Comparison of ENCODE assay signal across 14 mouse cellular contexts in the genomic region with DNA sequence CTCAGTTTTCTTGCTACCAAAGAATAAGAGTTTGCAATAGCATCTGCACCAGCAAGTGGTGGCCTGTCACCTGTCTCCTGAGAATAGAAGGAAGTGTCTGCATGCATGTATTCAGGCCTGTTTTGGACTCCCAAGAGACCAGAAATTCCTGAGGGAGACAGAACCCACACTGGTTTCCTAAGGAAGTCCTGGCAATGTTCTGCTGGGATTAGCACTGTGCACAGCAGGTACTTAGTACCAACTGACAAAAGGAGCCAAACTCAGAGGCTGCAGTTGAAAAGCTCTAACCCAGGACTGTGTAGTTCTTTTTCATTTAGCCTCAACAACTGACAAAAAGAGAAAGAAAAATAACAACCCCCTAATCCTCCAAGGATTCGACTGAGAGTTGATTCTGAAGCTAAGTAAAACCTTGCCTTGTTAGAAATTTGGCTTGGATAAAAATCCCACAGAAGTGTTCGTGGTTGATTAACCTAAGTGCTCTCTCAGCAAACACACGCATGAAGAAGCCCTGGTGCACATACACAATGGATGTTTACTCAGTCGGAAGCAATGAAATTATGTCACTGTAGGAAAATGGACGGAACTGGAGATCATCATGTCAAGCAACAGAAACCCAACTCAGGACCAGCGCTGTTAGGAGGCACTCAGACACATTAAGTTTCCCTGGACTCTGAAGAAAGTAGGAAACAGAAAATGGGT.
DNase-seq lines count a peak whose midpoint lies in the region; ATAC-seq and TF ChIP-seq lines count a peak whose summit lies in the region.
"Had no signal": no experiment of that assay in that cellular context is flagged by ENCODE, and none has a peak within 500 bp of the region (broad histone marks: within the 10 kb centered on the region; RNA-seq: fewer than 3 reads in every experiment).

No protein-coding gene starts in this region.

- H3K4me1 ChIP-seq in embryonic facial prominence, embryonic 14.5 days (ENCODE audit: control insufficient read depth, insufficient read depth, low read length): peaks cover 23% of the 10 kb centered on the region
- peaks cover 33% of the 10 kb centered on the region for H3K4me1 ChIP-seq in embryonic facial prominence, embryonic 10.5 days
- H3K4me1 ChIP-seq in liver, embryonic 12.5 days: peaks cover 82% of the 10 kb centered on the region
- H3K4me1 ChIP-seq in liver, postnatal 0 days (ENCODE audit: insufficient read depth): peaks cover 25% of the 10 kb centered on the region
- H3K4me1 ChIP-seq in hindbrain, embryonic 16.5 days (ENCODE audit: control insufficient read depth, insufficient read depth, low read depth, low read length): peaks cover 9% of the 10 kb centered on the region

- 54% methylated on average over 6 of the region's 6 CpGs for WGBS in embryonic facial prominence, embryonic 14.5 days
- 55% methylated on average over 6 of the region's 6 CpGs for WGBS in embryonic facial prominence, embryonic 10.5 days
- WGBS in liver, embryonic 12.5 days (ENCODE audit: insufficient replicate concordance): 81% methylated on average over 6 of the region's 6 CpGs
- 80% methylated on average over 6 of the region's 6 CpGs for WGBS in liver, postnatal 0 days (ENCODE audit: insufficient replicate concordance)
- WGBS in hindbrain, embryonic 16.5 days: 23% methylated on average over 6 of the region's 6 CpGs

- no peaks in the 10 kb centered on the region for H3K27me3 ChIP-seq in embryonic facial prominence, embryonic 14.5 days (replicated peaks; ENCODE audit: control insufficient read depth, insufficient read depth, low read length)
- no peaks in the 10 kb centered on the region for H3K27me3 ChIP-seq in embryonic facial prominence, embryonic 10.5 days (replicated peaks; ENCODE audit: low read depth, poor library complexity, severe bottlenecking)
- no peaks in the 10 kb centered on the region for H3K27me3 ChIP-seq in liver, embryonic 12.5 days (replicated peaks)
- H3K27me3 ChIP-seq in liver, postnatal 0 days (ENCODE audit: insufficient read depth, low read length): no peaks in the 10 kb centered on the region
- no peaks in the 10 kb centered on the region for H3K27me3 ChIP-seq in hindbrain, embryonic 16.5 days (replicated peaks; ENCODE audit: control insufficient read depth, insufficient read depth, low read length)
- H3K27me3 ChIP-seq: liver, embryonic 13.5 days had no signal

- H3K4me2 ChIP-seq in embryonic facial prominence, embryonic 14.5 days (ENCODE audit: low read depth, low read length): no peak overlapping the region
- no peak overlapping the region for H3K4me2 ChIP-seq in liver, embryonic 12.5 days
- H3K4me2 ChIP-seq in liver, postnatal 0 days (ENCODE audit: low read depth, low read length): no peak overlapping the region
- H3K4me2 ChIP-seq in hindbrain, embryonic 16.5 days (ENCODE audit: low read length): no peak overlapping the region
- H3K4me2 ChIP-seq: liver, embryonic 13.5 days had no signal

- no peaks in the 10 kb centered on the region for H3K36me3 ChIP-seq in embryonic facial prominence, embryonic 14.5 days (ENCODE audit: control insufficient read depth, insufficient read depth, low read length)
- H3K36me3 ChIP-seq in embryonic facial prominence, embryonic 10.5 days (replicated peaks): peaks cover 16% of the 10 kb centered on the region
- peaks cover 57% of the 10 kb centered on the region for H3K36me3 ChIP-seq in liver, embryonic 12.5 days
- H3K36me3 ChIP-seq in liver, postnatal 0 days (replicated peaks; ENCODE audit: insufficient read depth, low read length): peaks cover 10% of the 10 kb centered on the region; the same call in 1 of the 2 replicates
- H3K36me3 ChIP-seq in hindbrain, embryonic 16.5 days (ENCODE audit: control insufficient read depth, insufficient read depth, low read length): no peaks in the 10 kb centered on the region

- peak; percentile 85 for ATAC-seq in embryonic facial prominence, embryonic 14.5 days (ENCODE audit: low read depth)
- ATAC-seq in liver, embryonic 12.5 days: no peak
- ATAC-seq in liver, postnatal 0 days: no peak
- ATAC-seq in hindbrain, embryonic 16.5 days: peak; percentile 57; the same call in 1 of the 2 replicates
- ATAC-seq: intestine, embryonic 16.5 days had no signal

- TF ChIP-seq CTCF in liver, postnatal 0 days (IDR thresholded peaks at IDR 0.05; ENCODE audit: low read depth): no peak

- TF ChIP-seq EP300 in liver, postnatal 0 days (IDR thresholded peaks at IDR 0.05; ENCODE audit: low read depth): no peak

- peak; percentile 69 for DNase-seq in embryonic facial prominence, embryonic 14.5 days (ENCODE audit: low spot score)
- no peak for DNase-seq in embryonic facial prominence, embryonic 10.5 days (ENCODE audit: low spot score)
- no peak for DNase-seq in liver, postnatal 0 days
- DNase-seq in embryo, embryonic 10.5 days (ENCODE audit: low spot score): peak; percentile 48
- no peak for DNase-seq in frontal cortex, adult 2 months (ENCODE audit: extremely low spot score in 1 of 2, low spot score in 1 of 2)
- no peak for DNase-seq in thymus, adult 18-20 months
- DNase-seq: adrenal gland, adult 2 months; cerebellum, adult 11-12 months; gastrocnemius, postnatal 25 days; liver, embryonic 13.5 days had no signal

- H3K9me3 ChIP-seq in embryonic facial prominence, embryonic 14.5 days (ENCODE audit: control insufficient read depth, low read length): no peaks in the 10 kb centered on the region
- H3K9me3 ChIP-seq in embryonic facial prominence, embryonic 10.5 days: no peaks in the 10 kb centered on the region
- H3K9me3 ChIP-seq in liver, embryonic 12.5 days (replicated peaks): no peaks in the 10 kb centered on the region
- H3K9me3 ChIP-seq in liver, postnatal 0 days (ENCODE audit: low read length): no peaks in the 10 kb centered on the region
- no peaks in the 10 kb centered on the region for H3K9me3 ChIP-seq in hindbrain, embryonic 16.5 days (ENCODE audit: control insufficient read depth, low read length)
- H3K9me3 ChIP-seq: G1E; liver, embryonic 13.5 days had no signal

- no peak overlapping the region for H3K4me3 ChIP-seq in embryonic facial prominence, embryonic 14.5 days (ENCODE audit: low read depth, low read length)
- H3K4me3 ChIP-seq in embryonic facial prominence, embryonic 10.5 days: no peak overlapping the region
- H3K4me3 ChIP-seq in liver, embryonic 12.5 days: no peak overlapping the region
- no peak overlapping the region for H3K4me3 ChIP-seq in liver, postnatal 0 days (ENCODE audit: low read depth, low read length)
- no peak overlapping the region for H3K4me3 ChIP-seq in hindbrain, embryonic 16.5 days (ENCODE audit: low read length)
- H3K4me3 ChIP-seq: liver, embryonic 13.5 days had no signal

- H3K9ac ChIP-seq in embryonic facial prominence, embryonic 14.5 days (ENCODE audit: low read depth, low read length): no peak overlapping the region
- H3K9ac ChIP-seq in liver, embryonic 12.5 days: no peak overlapping the region
- no peak overlapping the region for H3K9ac ChIP-seq in liver, postnatal 0 days (replicated peaks)
- no peak overlapping the region for H3K9ac ChIP-seq in hindbrain, embryonic 16.5 days (ENCODE audit: low read depth, low read length)
- H3K9ac ChIP-seq: liver, embryonic 13.5 days had no signal

- H3K27ac ChIP-seq in embryonic facial prominence, embryonic 14.5 days (replicated peaks; ENCODE audit: low read depth, low read length): peak overlapping the region; percentile 31; the same call in 1 of the 2 replicates
- H3K27ac ChIP-seq in embryonic facial prominence, embryonic 10.5 days (replicated peaks): no peak overlapping the region
- peak overlapping the region; percentile 45; the same call in 1 of the 2 replicates for H3K27ac ChIP-seq in liver, embryonic 12.5 days
- H3K27ac ChIP-seq in liver, postnatal 0 days (ENCODE audit: low read depth): no peak overlapping the region
- H3K27ac ChIP-seq in hindbrain, embryonic 16.5 days (ENCODE audit: low read depth, low read length): no peak overlapping the region
- H3K27ac ChIP-seq: liver, embryonic 13.5 days had no signal

Comparison
In these comparisons a context has a peak if more than half of its experiments do, and no peak if none do; other contexts are left out.
1. DNase-seq: peak in embryonic facial prominence, embryonic 14.5 days (single experiment) and embryo, embryonic 10.5 days (single experiment); none in embryonic facial prominence, embryonic 10.5 days (single experiment), liver, postnatal 0 days (single experiment), frontal cortex, adult 2 months (0 of 2) and thymus, adult 18-20 months (0 of 2).
2. H3K27ac ChIP-seq: peak in embryonic facial prominence, embryonic 14.5 days (single experiment) and liver, embryonic 12.5 days (single experiment); none in embryonic facial prominence, embryonic 10.5 days (single experiment), liver, postnatal 0 days (single experiment) and hindbrain, embryonic 16.5 days (single experiment).
3. ATAC-seq: peak in embryonic facial prominence, embryonic 14.5 days (single experiment) and hindbrain, embryonic 16.5 days (single experiment); none in liver, embryonic 12.5 days (single experiment) and liver, postnatal 0 days (single experiment).